In the genomic region with DNA sequence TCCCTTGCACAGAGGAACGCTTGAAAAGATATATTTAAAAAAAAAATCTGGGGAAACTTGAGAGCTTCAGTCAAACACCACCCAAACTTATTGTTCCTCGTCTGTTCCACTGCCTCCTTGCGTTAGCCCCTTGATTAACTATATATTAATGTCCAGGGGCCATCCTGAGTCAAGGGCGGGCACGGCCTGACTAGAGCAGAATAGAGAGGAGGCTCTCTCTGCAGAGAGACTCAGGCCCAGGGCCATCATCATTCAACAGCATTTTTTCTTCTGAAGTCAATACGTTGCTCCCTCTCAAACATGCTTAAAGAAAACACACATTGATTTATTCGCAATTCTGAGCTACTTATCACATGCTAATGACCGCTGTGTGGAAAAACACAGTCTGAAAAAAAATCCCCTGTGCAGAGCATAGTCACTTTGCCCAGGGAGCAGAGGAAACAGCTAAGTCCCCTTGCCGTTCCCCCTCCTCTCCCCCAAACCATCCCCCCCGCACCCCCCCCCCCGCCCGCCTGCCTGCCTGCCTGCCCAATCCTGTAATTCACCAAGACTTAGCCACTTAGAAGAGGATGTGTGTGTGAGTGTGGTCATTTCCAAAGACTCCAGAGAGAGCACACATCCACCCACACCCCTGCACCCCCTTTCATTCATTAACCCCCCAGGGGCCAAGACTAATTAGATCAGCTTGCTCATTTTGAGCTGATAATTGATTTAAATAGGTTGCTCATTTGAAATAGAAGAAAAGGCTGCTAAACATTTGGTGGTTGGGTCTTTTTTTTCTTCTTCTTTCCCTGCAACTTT, we compare ENCODE assay signal across 13 mouse cellular contexts.
DNase-seq lines count a peak whose midpoint lies in the region; ATAC-seq lines count a peak whose summit lies in the region.
"Had no signal": no experiment of that assay in that cellular context is flagged by ENCODE, and none has a peak within 500 bp of the region (broad histone marks: within the 10 kb centered on the region; RNA-seq: fewer than 3 reads in every experiment).

No protein-coding gene starts in this region.

- H3K9ac ChIP-seq in kidney, embryonic 15.5 days = no peak overlapping the region
- no peak overlapping the region for H3K9ac ChIP-seq in forebrain, embryonic 15.5 days (replicated peaks)
- H3K9ac ChIP-seq in neural tube, embryonic 15.5 days (replicated peaks) = no peak overlapping the region

- no peak overlapping the region for H3K27ac ChIP-seq in kidney, embryonic 15.5 days
- no peak overlapping the region for H3K27ac ChIP-seq in forebrain, embryonic 15.5 days (replicated peaks)
- H3K27ac ChIP-seq in neural tube, embryonic 15.5 days (replicated peaks) = no peak overlapping the region
- H3K27ac ChIP-seq: heart, adult 2 months had no signal

- peaks cover 13% of the 10 kb centered on the region; the same call in 1 of the 2 replicates for H3K4me1 ChIP-seq in kidney, embryonic 15.5 days
- H3K4me1 ChIP-seq in forebrain, embryonic 15.5 days = peaks cover 8% of the 10 kb centered on the region; the same call in 1 of the 2 replicates
- peaks cover 17% of the 10 kb centered on the region for H3K4me1 ChIP-seq in neural tube, embryonic 15.5 days

- ATAC-seq in kidney, embryonic 15.5 days (replicated peaks; ENCODE audit: low FRiP score) = peak; percentile 70
- peak; percentile 76 for ATAC-seq in forebrain, embryonic 15.5 days (replicated peaks)
- ATAC-seq in neural tube, embryonic 15.5 days (ENCODE audit: low FRiP score) = peak; percentile 84
- ATAC-seq in monocyte, adult 5-6 weeks (replicated peaks; ENCODE audit: insufficient number of reproducible peaks, low FRiP score, low TSS enrichment, poor library complexity, severe bottlenecking) = no peak

- H3K9me3 ChIP-seq in kidney, embryonic 15.5 days (replicated peaks) = no peaks in the 10 kb centered on the region
- no peaks in the 10 kb centered on the region for H3K9me3 ChIP-seq in forebrain, embryonic 15.5 days
- no peaks in the 10 kb centered on the region for H3K9me3 ChIP-seq in neural tube, embryonic 15.5 days (replicated peaks)

- H3K4me3 ChIP-seq in kidney, embryonic 15.5 days (replicated peaks) = no peak overlapping the region
- H3K4me3 ChIP-seq in forebrain, embryonic 15.5 days = no peak overlapping the region
- no peak overlapping the region for H3K4me3 ChIP-seq in neural tube, embryonic 15.5 days (replicated peaks)
- H3K4me3 ChIP-seq: heart, adult 2 months had no signal

- no peaks in the 10 kb centered on the region for H3K36me3 ChIP-seq in kidney, embryonic 15.5 days
- no peaks in the 10 kb centered on the region for H3K36me3 ChIP-seq in forebrain, embryonic 15.5 days
- H3K36me3 ChIP-seq in neural tube, embryonic 15.5 days = no peaks in the 10 kb centered on the region

- no peak overlapping the region for H3K4me2 ChIP-seq in kidney, embryonic 15.5 days
- no peak overlapping the region for H3K4me2 ChIP-seq in forebrain, embryonic 15.5 days (replicated peaks)
- no peak overlapping the region for H3K4me2 ChIP-seq in neural tube, embryonic 15.5 days
- H3K4me2 ChIP-seq: liver, embryonic 11.5 days had no signal

- WGBS in kidney, embryonic 15.5 days = 12% methylated on average over 9 of the region's 12 CpGs
- 17% methylated on average over 12 of the region's 12 CpGs for WGBS in forebrain, embryonic 15.5 days
- 14% methylated on average over 10 of the region's 12 CpGs for WGBS in neural tube, embryonic 15.5 days

- peaks cover 7% of the 10 kb centered on the region; the same call in 1 of the 2 replicates for H3K27me3 ChIP-seq in kidney, embryonic 15.5 days
- peaks cover 90% of the 10 kb centered on the region for H3K27me3 ChIP-seq in forebrain, embryonic 15.5 days
- H3K27me3 ChIP-seq in neural tube, embryonic 15.5 days (replicated peaks) = peaks cover 61% of the 10 kb centered on the region

- no peak for DNase-seq in kidney, postnatal 36 days
- peak; percentile 34 for DNase-seq in mesoderm, embryonic 11.5 days (ENCODE audit: low read depth, low spot score)
- DNase-seq in urinary bladder, postnatal 10 days (ENCODE audit: low spot score) = no peak
- DNase-seq in lung, postnatal 10 days = no peak
- DNase-seq: adrenal gland, adult 2 months; cerebellum, adult 11-12 months; heart, adult 2 months; thymus, postnatal 4 days had no signal
